Mouse (Mus musculus) regulatory T cell (primary cell): Measurements from ENCODE around the gene Ssr3.

Source experiments
- in situ Hi-C: fragments of 300-600 bp; cut with MboI, MseI; formaldehyde crosslinking; loops from one replicate; pipeline ENCODE4 v1.15.1; 2025; ENCODE audit warnings: high pct_unique_total_duplicates

Gene Ssr3

GRCm38 (mm10) chr3:65392421-65392817, at the start of gene Ssr3:
Gene Ssr3 (minus strand): TSS chr3:65392623.
- in situ Hi-C loops: loop anchor here (25.0 kb wide), 1 partner anchor 1405 kb away; the partner anchor contains the start of gene Gmps

GRCm38 (mm10) chr3:65441586-65442111, 49.2 kb upstream of the Ssr3 start:
- in situ Hi-C loops: no loop called here

DNA sequence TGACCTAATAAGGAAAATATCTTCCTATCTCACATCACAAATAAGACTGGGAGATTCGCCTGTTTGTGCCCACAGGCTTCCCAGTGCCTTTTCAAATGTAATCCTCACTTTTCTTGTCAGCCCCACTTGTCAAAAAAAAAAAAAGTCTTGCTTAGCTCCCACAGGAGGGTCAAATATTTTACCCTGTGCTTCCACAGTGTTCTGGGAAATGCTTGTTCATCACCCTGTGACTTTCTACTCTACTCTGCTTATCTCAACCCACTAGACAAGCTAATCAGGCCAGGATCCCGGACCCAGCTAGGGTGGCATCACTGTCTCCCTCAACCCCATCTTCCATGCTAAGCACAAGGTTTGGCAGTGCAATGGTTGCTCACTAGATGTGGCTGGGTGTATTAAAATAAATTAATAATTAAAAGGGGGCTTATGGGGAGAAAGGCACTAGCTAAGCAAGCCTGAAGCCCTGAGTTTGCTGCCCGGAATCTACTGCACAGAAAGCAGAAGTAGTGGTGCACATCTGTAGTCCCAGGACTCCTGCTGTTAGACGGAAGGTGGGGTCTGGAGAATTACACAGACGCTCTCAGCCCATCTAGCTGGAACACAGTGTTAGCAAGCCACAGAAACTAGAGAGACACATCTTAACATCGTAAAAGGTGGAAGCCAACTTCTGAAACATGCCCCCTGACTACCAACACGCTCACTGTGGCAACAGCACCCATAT, 46.2 kb upstream of the Ssr3 start:
- in situ Hi-C loops: no loop called here

DNA sequence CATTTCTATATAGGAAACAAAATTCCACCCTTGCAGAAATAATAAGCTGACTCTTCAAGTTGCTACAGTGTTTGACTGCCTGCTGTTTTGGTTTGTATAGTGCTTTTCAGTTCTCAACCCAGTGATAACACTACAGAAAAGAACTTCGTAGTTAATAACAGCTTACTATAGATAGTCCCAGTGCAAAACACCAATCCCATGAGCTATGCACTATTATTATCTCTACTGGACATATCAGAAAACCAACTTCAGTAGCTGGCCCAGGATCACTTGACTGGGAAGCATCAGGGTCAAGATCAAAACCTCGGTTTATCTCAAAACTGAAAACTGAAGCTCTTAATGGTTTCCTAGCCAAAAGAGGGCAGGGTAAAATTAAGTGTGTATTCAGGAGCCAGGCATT, 43.4 kb upstream of the Ssr3 start:
- in situ Hi-C loops: no loop called here

DNA sequence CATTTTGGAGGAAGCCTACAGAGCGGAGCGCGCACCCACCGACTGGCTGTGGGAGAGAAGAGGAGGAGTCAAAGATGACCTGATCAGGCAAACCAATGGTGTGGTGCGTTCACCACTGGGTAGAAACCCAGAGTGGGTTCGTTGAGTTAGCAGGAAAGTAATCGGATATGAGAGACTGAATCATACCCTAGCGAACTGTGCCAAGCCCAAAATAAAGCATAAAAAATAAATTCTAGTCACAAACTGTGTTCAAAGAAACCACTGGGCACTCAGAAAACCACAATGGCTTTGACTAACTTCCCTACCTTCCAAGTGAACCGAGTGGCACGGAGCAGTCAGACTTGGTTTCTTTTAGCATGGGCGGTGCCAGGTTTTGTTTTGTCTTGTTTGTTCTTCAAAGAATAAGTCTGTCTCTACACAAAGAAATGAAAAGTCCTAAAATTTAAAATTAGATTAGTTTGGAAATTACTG, 42.7 kb upstream of the Ssr3 start:
- in situ Hi-C loops: no loop called here

- in situ Hi-C loops: loop anchor here (5.0 kb wide), 1 partner anchor 95 kb away; the partner anchor contains the start of gene Tiparp
These were observed 39.8 kb upstream of the Ssr3 start for GRCm38 (mm10) chr3:65432236-65432635.

DNA sequence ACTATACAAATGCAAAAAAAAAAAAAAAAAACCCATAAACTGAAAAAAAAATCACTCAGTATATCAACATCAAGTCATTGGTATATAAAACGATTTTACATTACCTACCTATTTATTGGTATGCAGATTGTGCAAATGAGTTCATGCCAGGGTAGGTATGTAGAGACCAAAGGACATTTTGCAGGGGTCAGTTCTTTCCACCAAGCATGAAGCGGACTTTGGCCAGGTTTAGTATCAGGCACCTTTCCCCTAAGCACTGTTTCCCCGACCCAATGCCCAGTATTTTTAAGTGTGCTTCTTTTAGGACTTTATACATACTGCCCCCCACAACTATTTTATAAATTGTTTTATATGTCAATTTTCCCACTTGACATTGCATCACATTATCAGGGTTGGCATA, 27.3 kb upstream of the Ssr3 start:
- in situ Hi-C loops: no loop called here

DNA sequence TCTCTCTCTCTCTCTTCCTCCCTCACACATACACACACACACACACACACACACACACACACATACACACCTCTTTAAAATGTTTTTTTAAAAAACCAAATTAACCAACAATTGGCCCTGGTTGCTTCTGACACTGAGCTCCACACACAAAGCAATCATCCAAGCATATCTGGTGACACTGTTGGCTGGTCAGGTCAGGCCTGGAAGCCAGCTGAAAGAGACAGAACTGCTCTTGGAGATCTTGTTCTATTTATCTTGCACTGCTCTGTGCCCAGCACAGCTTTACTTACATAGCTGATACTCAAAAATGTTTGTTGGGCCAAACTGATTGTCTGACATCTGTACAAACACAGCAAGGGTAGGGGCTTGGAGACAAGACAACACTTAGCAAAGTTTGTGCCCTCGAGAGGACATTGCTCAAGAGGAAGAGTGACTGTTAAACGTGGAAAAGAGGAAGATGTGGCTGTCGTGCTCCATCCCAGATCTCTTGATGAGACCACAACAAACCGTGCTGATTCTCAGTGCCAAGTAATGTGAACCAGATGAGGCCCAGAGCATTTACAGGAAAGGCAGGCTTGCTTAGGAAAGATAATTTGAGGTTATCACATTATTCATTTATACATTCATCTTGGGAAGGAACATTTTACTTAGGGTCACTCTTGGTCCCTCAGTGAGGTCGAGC, 25.6 kb upstream of the Ssr3 start:
- in situ Hi-C loops: no loop called here

DNA sequence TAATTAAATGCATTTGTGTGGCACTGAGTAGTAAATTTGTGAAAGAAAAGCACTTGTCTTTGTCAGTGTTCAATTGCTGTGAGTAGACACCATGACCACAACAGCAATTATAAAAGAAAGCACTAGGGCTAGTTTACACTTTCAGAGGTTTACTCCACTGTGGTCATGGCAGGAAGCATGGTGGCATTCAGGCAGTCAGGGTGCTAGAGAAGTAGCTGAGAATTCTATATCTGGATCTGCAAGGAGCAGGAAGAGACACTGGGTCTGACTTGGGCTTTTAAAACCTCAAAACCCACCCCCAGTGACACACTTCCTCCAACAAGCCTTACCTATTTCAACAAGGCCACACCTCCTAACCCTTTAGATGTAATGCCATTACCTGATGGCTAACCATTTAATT, 24.1 kb upstream of the Ssr3 start:
- in situ Hi-C loops: no loop called here

DNA sequence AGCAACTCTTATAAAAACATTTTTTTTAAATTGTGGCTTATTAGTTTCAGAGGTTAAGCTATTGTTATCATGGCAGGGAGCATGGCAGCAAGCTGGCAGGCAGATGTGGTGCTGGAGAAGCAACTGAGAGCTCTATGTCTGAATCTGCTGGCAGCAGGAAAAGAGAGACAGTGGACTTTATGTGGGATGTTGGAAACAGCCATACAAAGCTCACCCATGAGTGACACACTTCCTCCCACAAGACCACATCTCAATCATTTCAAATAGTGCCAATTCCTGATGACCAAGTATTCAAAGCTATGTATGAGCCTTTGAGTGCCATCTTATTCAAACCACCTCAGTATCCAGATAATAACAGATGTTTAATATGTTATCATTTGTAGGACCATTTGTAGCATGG, 15.5 kb upstream of the Ssr3 start:
- in situ Hi-C loops: no loop called here

DNA sequence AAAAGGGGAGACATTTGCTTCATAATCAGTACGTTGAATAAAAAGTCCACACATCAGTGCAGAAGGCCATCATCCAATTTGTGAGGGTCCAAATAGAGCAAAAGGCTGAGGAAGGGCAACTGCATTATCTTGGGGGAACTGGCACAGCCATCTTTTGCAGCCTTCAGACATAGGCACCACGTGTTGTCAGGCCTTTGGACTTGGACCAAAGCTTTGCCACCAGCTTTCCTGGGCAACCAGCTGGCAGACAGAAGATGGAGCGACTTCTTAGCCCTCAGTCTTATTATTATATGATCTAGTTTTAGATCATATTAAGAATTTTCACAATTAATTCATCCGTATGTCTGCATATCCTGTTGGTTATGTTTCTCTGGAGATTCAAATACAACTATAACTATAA, 13.4 kb upstream of the Ssr3 start:
- in situ Hi-C loops: no loop called here

- in situ Hi-C loops: loop anchor here (5.0 to 25.0 kb wide), 2 partner anchors 265 to 1410 kb away; partner anchors contain the start of gene Gmps
These were observed 5.1 kb upstream of the Ssr3 start for GRCm38 (mm10) chr3:65397566-65397965.

GRCm38 (mm10) chr3:65396835-65397504, 4.5 kb upstream of the Ssr3 start:
- in situ Hi-C loops: loop anchor here (5.0 to 25.0 kb wide), 2 partner anchors 265 to 1410 kb away; partner anchors contain the start of gene Gmps

GRCm38 (mm10) chr3:65395111-65395510, 2.7 kb upstream of the Ssr3 start:
- in situ Hi-C loops: loop anchor here (5.0 to 25.0 kb wide), 2 partner anchors 267 to 1408 kb away; partner anchors contain the start of gene Gmps

DNA sequence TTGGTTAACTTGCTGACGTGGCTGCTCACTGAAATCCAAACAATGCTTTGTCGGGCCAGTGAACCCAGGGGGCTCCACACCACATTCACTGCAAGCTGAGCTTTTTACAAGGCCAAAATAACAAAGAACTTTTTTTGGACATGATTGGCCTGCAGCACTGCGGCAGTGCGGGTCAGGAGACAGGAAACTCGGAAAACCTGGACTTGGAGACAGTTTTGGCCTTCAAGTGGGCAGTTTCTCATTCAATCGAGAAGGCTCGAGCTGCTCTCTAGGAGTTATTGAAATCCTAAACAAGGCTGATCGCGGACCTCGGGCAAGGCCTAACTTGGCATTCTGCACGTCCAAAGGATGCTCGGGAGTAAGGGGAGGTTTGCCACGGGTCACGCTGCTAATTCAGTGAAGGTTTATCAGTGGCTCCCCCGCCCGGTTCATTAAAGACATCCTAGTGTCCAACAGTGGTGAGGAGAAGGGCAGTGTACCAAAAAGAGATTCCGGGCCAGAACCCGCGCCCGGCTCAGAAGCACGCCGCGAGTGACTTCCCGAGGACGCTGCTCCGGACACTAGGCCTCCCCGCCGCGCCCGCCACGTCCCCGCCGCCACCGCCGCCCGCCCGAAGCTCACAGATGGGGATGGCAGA, 521 bp downstream of the Ssr3 start:
- in situ Hi-C loops: loop anchor here (25.0 kb wide), 1 partner anchor 1405 kb away; the partner anchor contains the start of gene Gmps

GRCm38 (mm10) chr3:65391222-65391783, 1.1 kb downstream of the Ssr3 start:
- in situ Hi-C loops: loop anchor here (25.0 kb wide), 1 partner anchor 1404 kb away; the partner anchor contains the start of gene Gmps

DNA sequence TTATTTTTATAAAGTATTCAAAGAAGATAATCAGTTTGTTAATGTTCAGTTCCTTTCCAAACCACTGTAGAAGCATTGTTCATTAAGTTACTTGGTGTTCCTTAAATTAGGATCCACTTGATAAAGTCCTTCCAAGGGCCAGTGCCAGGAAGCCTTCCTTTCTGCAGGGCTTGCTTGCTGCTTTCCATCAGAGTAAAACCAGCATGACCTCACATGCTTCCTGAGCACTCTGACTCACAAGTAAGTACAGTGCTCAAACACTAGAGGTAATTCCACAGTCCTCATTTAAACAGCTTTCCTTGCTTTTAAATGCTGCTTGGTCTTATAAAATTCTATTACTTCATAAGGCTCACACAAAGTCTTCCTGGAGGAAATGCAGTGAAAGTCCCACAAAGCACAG, 6.7 kb downstream of the Ssr3 start:
- in situ Hi-C loops: loop anchor here (25.0 kb wide), 1 partner anchor 1398 kb away; the partner anchor contains the start of gene Gmps

DNA sequence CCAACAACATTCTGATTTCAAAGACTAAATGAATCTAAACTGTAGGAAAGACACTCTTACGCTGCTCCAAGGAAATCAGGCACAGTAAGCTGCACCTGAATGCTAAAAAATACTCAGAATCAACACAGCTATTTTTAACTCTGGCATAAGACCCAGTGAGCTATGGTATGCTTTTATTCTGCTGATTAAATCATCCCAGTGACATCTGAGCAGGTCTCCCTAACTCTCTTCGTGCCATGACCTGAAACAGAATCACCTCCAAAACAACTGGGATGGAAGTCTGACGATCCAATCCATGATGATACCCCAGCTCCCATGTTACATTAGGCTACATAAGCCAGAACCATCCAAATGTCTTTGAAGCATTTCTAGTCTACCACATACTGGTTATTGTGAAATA, 8.0 kb downstream of the Ssr3 start:
- in situ Hi-C loops: loop anchor here (25.0 kb wide), 1 partner anchor 1397 kb away; the partner anchor contains the start of gene Gmps

DNA sequence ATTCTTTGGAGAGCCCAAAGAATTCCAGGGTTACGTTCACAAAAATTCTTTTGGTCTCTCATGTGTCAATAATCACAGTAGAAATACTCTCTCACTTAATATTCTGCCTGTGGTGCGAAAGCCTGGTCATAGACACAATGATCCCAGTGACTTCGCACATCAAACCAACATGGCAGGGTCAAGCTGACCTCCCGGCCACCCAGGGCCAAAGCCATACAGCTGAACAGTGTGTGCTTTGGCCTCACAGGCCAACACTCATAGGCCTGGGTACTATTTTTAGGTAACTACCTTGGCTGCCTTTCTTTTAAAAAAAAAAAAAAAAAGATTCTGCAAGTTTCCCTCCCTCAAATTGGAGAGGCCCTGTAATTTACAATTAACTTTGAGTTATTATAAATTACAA, 11.3 kb downstream of the Ssr3 start:
- in situ Hi-C loops: loop anchor here (25.0 kb wide), 1 partner anchor 1394 kb away; the partner anchor contains the start of gene Gmps

- in situ Hi-C loops: loop anchor here (10.0 to 25.0 kb wide), 2 partner anchors 555 to 1393 kb away; partner anchors contain the start of gene Gmps
These were observed 12.4 kb downstream of the Ssr3 start for GRCm38 (mm10) chr3:65379884-65380539.
